Mouse (Mus musculus) brain, embryonic 14.5 days (tissue): Measurements from ENCODE around the gene Fbxo47.

ENCODE experiments used
- CTCF ChIP-seq: fragments of 200-500 bp; IDR thresholded peaks from 2 replicates; pipeline ENCODE4 v1.5.1; 2012; ENCODE audit warnings: inconsistent platforms, mild to moderate bottlenecking, moderate library complexity, borderline replicate concordance; ENCODE audit not compliant: insufficient read depth, insufficient read length; ENCODE audit errors: extremely low read depth
- POLR2A ChIP-seq: fragments of 200-500 bp; IDR thresholded peaks from 2 replicates; pipeline ENCODE4 v1.6.1; 2012; ENCODE audit warnings: mild to moderate bottlenecking, inconsistent platforms, borderline replicate concordance; ENCODE audit not compliant: poor library complexity, insufficient read depth, insufficient read length, severe bottlenecking; ENCODE audit errors: extremely low read depth

DNA sequence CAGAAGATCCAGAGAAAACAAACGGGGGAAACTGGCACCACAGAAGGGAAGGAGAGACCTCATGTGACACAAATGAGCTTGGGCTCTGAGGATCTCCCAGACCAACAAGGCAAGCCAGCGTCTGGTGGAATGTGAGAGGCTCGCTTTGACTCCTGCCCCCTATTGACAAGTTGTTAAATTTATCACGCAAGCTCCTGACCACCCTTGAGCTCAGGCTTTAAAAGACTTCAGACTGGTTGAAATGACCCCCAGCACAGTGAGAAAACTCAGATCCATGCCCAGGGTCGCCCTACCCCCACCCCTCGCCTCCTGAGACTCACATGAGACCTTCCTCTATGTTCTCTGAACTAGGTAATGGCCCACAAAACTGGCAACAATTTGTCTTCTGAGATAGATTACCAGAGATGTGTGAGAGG is 43.4 kb downstream of the Fbxo47 start, which contains the start of gene B230217C12Rik:
- TF ChIP-seq CTCF = peak; percentile 50; the same call in 1 of the 2 replicates
- TF ChIP-seq POLR2A = no peak
